25 mouse cellular contexts compared by ENCODE assay signal in the genomic region with DNA sequence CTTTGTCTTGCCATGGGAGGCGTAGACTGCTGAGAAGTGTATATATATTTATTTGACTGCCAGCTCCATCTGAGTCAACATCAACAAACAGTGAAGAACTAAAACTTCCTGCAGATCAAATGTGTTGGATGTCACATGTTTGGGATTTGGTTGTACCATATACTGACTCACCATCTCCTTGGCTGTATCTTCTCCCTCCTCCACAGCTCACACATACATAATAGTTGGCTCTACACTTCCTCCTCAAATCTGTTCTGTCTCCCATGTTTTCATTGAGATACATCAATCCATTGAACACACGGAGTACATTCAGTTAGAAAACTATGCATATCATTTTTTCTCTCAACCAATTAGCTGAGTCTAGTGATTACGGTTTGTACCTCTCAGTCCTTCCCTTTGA. TPM values are rescaled to one million over a fixed set of nuclear protein-coding genes. Genes with fewer than 3 reads are reported as not detected.
"Had no signal": no experiment of that assay in that cellular context is flagged by ENCODE, and none has a peak within 500 bp of the region (broad histone marks: within the 10 kb centered on the region; RNA-seq: fewer than 3 reads in every experiment).

No protein-coding gene starts in this region.

- ATAC-seq: liver, embryonic 12.5 days; midbrain, embryonic 13.5 days; midbrain, embryonic 16.5 days had no signal

- DNase-seq: kidney, adult 11 months; kidney, adult 9 months; kidney, postnatal 14 days; kidney, postnatal 4 days; layer of hippocampus, postnatal 36 days; liver; lung, adult 18-20 months; lung, postnatal 10 days; lung, postnatal 36 days; retina, postnatal 1 day; right cerebral cortex, postnatal 4 days; thymus, postnatal 25 days had no signal

- H3K4me3 ChIP-seq: limb, embryonic 10.5 days; limb, embryonic 13.5 days; liver, embryonic 12.5 days; liver, embryonic 15.5 days; lung, embryonic 15.5 days; megakaryocyte, embryonic 14.5 days; midbrain, embryonic 10.5 days; midbrain, embryonic 13.5 days; myocyte; neural tube, embryonic 13.5 days had no signal

- H3K27ac ChIP-seq: limb, embryonic 10.5 days; limb, embryonic 13.5 days; liver, embryonic 12.5 days; liver, embryonic 15.5 days; lung, embryonic 15.5 days; midbrain, embryonic 10.5 days; midbrain, embryonic 13.5 days; neural tube, embryonic 13.5 days; stomach, postnatal 0 days had no signal

RNA-seq across cellular contexts. Expression of gene Cxxc4, which starts 29.7 kb away (rescaled TPM):
- total RNA-seq: monocyte, adult 5-6 weeks had no signal
